Mouse (Mus musculus) mouse trophoblast stem cell (cell line): Measurements from ENCODE around the gene Tmigd3.

Experiments used
- in situ Hi-C, 2 experiments: fragments of 300-500 bp; cut with MseI, MboI; formaldehyde crosslinking; loops; 2 replicates in 1 of 2; 3 replicates in 1 of 2; pipeline ENCODE4 v1.15.1; 2025

The Tmigd3 gene

DNA sequence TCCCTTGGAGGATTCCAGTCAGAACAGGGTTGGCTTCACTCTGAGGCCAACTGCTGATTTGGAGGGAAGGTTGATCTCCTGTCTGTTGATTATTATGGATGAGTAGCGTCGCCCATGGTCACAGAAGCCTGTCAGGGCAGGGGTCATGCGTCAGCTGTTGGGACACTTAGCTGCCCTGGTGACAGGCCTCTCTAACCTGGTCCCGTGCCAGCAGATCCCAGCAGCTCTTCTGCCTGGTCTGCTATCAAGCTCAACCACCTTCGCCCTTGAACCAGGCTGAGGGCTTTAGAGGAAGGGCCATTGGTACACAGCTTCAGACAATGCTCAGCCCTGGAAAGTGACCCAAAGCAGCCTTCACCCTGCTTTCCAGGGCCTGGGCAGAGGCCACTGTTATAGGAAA is 5.3 kb downstream of the Tmigd3 start:
- in situ Hi-C loops: no loop called here

DNA sequence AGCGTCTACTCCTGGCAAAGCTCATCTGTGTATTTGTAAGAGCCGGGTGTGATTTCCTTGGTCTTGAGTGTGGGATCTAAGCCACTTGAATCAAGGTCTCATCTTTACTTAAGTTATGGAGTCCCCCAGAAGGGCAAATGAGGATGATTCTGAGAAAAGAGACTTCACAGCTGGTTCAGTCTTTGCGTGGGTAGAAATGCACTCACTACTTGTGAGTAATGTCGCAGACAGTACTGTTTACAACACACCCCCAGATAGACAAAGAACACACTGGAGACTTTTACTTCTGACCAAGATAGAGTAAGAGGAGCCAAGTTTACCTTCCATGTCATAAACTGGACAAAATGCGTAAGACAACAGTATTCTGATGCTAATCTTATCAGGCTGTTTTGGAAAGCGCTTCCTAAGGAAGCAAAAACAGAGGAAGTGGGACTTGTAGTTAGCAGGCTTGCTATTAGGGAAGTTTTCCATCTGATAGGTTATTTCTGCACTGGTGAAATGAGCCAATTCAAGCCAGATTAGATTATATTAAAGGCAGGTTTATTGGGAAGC is 6.6 kb downstream of the Tmigd3 start:
- in situ Hi-C loops: no loop called here

DNA sequence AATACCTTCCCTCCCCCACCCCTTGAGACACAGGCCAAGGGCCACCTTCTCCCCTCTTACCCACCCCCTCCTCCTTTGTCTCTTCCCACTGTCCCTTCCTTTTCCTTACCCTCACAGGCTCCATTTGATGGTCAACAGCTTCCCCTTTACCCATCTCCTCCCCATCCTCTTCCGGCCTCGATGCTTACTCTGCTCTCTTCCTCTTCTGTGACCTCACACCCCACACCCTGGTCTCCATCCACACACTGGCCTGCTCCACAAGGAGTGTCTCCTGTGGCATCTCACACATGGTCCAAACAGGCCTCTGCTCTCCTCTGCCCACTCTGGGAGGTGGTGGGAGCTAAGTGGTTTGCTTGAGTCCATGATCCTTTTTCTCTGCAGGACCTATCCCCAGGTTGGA is 7.2 kb downstream of the Tmigd3 start:
- in situ Hi-C loops: no loop called here

DNA sequence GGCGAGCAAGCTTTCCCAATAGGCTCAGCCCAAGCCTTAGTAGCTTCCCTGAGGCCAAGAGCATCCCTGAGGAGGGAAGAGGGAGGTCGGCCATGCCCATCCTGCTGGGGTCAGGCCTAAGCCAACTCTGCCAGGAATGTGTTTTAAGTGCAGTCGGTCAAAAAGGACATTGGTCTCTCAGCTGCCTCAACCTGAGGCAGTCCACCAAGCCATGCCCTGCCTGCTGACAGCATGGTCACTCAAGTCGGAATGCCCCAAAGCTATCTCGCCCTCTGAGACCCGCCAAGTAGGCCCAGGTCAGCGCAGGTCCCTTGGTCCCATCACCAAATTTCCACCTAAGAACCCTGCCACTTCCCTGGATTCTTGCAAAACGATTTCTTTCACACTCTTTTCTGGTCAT is 8.0 kb downstream of the Tmigd3 start:
- in situ Hi-C loops: no loop called here

DNA sequence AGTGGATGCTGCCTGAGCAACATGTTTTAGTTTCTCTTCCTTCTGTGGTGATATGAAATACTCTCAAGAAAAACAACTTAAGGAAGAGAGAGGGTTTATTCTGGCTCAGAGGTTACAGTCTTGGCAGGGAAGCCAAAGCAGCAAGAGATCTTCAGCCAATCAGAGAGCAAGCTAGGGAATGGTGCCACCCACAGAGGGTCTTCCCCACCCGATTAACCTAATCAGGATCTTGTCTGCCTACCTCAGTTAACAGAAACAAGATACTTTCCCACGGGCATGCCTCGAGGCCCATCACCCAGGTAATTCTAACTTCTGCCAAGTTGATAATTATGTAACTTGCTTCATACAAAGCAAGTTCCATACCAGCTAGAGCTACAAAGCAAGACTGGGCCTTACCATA is 9.7 kb downstream of the Tmigd3 start:
- in situ Hi-C loops: no loop called here

DNA sequence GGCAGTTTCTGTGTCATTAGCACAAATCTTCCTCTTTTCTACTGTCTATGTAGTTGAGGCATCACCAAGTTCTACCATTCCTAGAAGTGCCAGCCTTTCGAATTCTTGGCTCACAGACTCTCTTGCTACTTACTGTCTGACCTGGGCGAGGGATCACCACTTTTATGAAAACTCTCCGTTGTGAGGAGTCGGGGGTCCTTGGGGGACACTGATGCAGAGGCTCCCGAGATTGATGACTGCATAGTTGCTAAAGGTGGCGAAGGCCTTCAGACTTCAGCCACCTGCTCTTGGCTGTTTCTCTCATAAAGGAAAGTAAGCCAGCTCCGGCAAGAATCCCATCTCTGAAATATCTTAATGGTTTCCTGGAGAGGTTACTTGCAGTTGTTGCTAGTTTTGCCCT is 11.4 kb downstream of the Tmigd3 start:
- in situ Hi-C loops: no loop called here

DNA sequence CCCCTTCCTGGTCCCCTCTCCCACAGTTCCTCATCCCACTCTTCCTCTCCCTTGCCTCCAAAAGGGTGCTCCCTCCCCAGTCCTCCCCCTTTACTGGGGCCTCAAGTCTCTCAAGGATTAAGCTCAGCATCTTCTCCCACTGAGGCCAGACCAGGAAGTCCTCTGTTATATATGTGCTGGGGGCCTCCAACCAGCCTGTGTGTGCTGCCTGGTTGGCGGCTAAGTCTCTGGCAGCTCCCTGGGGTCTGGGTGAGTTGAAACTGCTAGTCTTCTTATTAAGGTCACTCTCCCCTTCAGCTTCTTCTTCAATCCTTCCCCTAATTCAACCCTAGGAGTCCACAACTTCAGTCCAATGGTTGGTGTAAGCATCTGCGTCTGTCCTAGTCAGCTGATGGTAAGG is 12.4 kb downstream of the Tmigd3 start:
- in situ Hi-C loops: no loop called here

DNA sequence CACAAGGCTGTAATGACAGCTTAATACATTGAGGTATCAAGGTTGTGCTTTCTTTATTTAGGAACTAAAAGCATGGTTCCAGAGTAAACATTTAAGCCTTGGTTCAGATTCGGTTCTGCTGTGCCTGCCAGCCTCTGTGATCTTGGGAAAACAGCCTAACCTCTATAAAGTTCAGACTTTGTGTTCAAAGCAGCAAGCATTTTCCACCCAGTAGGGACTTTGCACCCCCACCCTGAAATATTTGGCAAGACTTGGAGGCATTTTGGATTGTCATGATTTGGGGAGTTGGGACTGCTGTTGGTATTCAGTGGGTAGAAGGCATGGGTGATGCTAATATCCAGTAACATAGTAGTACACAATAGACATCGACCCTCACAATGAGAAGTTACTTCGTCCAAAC is 18.3 kb downstream of the Tmigd3 start:
- in situ Hi-C loops: no loop called here

DNA sequence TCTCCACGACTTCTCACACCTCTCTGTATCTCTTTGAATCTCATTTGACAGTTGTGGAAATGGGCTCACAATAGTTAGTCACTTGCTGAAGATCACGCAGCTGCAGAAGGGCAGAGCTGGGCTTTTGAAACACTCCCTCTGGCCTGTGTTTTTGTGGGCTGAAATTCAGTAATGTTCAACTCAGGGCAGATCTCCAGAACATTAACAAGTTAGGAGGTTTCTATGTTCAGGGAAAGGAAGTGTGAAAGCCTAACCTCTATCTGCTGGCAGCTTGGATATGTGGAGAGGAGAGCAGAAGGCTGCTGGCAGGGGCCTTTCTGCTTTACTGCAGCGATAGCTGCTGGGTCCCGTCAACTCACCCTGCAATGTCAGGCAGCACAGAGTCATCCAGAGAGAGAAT is 19.5 kb downstream of the Tmigd3 start:
- in situ Hi-C loops: loop anchor here in 1 of 2 experiments (10.0 kb wide), 1 partner anchor 115 kb away; no protein-coding TSS in a partner anchor

DNA sequence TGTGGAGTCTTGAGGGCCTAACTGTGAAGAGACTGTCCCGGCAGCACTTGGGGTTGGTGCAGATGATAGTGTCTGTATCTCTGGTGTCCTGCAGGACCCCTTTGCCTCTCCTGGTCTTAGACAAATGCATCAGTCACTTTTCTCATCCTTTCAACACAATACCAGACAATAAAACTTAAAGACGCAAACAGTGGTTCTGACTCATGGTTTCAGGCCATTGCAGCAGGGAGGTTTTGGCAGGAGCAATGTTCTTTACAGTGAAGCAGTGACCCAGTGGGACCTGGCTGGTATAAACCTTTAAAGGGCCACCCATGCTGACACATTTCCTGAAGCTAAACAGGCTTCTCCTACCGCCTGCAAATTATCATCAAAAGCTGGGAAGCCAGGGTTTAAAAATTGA is 20.4 kb downstream of the Tmigd3 start:
- in situ Hi-C loops: loop anchor here in 1 of 2 experiments (10.0 kb wide), 1 partner anchor 116 kb away; no protein-coding TSS in a partner anchor

DNA sequence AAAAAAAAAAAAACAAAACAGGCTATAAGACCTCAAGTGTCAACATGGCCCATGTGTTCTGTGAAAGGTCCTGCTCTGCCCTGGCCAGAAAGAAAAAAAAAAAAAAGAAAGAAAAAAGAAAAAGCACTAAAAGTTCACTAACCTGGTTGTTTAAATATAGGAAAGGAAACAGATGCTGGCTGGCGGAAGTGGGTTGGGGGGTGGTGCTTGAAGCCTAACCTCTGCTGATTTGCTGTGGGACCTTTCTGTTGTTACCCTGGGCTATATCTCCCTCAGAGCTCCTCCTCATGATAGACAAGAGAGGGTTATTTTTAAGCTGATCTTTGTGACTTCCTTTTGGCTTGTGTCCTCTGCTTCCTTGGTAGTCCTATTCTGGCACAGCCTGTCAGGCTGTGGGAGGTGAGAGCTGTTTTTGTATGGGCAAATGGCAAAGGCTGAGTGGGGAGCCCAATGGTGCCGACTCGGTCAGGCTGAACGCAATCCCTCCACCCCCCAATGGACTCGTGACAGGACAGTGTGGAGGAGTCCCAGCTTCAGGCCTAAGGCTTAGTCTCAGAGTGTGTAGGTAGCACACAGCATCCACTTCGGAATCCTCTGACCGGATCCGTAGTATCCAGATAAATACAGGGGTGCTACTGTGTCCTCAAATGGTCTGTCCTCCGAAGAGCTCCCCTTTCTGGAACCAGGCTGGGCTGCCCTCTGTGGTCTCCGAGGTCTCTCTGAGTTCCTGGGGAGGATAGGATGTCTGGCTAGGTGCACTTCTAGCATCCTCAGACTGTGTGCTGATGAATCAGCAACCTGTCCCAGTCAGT is 21.3 kb downstream of the Tmigd3 start:
- in situ Hi-C loops: loop anchor here in 1 of 2 experiments (10.0 kb wide), 1 partner anchor 117 kb away; no protein-coding TSS in a partner anchor

DNA sequence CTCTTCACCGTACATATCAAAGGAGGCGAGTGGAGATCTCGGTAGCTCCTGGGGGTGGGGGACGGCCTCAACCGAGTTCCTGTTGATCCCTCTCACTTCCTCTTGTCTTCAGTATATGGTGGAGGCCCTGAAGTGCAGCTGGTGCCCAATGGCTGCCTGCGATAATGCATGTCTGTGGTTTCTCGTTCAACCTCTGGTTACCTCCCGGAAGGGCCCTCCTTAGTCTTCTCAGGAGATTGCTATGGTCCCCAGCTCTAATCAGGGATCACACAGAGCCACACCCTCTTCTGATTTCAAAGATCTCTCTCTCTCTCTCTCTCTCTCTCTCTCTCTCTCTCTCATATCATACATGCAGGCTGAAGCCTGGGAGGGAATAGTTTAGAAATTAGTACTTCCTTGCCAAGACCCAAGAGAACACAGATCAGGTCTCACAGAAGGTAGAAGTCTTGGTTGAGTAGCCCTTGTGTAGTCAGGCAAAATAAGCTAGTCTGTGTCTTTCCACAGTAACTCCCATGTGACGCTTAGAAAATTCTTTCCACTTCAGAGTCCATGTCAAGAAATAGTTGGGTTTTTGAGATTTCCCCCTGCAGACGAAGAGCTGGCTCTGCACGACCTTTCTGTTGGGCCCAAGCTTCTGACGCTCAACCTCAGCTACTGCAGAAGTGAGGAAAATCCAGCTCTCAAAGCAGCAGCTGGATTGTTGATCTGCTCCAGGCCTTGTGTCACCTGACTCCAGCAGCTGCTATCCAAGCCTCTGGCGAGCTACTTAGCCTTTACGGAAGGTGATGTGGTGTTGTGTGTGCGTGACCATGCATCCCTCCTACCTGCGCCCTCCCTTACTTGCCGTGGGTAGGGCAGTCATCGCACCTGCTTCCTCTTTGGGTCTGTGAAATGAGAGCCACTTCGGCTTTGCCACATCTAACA is 22.1 kb downstream of the Tmigd3 start:
- in situ Hi-C loops: loop anchor here in 1 of 2 experiments (10.0 kb wide), 1 partner anchor 118 kb away; no protein-coding TSS in a partner anchor

DNA sequence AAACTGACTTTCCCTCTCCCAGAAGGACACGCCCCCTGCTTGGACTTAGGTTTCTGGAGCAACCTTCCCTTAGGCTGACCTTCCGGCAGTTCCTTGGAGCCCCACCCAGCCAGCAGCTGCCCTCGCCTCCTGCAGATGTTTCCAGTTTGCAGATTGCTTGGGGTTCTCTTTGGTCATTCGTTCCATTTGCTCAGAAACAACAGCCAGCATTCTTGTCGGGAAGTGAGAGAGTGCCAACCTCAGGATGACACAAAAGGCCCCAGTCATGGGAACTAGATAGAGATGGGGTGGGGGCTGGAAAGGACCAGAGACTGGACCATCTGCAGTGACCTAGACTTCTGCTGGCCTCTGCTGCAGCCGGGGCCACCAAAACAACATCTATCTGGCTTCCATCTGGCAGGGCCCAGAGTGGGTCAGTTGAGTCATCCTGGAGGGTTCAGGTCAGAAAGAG is 23.3 kb downstream of the Tmigd3 start:
- in situ Hi-C loops: loop anchor here in 1 of 2 experiments (10.0 kb wide), 1 partner anchor 119 kb away; no protein-coding TSS in a partner anchor

DNA sequence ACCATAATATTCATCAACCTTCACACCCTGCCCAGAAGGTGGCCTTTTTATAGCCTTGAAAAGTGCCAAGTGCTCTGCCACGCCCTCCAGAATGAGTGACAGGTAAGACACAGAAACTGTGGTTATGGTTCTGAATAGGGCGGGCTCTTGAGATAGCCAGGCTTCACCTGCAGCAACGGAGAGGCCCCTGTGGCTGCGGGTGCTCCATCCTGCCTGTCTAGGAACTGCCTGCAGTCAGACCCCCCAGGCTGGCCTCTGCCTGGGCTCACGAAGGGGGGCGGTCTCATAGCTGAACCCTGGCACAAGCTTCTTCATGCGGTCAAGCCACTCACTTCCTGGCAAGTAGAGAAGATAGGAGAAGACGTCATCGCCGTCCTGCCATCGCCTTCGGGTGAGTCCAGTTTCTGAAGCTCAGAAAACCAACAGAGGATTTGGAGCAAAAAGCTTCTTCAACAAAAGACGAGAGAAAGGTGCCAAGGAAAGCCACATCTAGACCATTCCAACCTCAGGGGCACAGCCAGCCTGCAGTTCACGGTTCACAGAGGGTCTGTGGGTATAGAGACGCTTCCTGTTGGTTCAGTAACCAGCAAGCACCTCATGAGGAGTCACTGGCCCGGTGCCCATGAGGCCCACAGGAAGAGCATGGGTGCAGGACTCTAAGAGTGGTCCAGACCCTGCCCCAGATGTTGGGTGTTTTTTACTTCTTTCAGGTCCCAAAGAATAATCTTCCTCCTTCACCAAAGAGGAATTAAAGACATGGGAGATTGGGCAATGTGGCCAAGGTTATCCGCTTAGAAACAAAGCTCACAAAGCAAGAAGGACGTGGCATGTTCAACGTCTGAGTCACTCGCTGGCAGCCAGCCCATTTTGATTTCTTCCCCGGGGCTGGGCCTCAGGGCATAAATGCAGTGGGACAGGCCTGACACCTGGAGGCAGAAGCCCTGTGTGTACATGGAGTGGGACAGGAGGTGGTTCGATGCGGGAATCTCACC is 24.2 kb downstream of the Tmigd3 start:
- in situ Hi-C loops: loop anchor here (5.0 to 10.0 kb wide), 2 partner anchors 120 to 123 kb away; no protein-coding TSS in a partner anchor

DNA sequence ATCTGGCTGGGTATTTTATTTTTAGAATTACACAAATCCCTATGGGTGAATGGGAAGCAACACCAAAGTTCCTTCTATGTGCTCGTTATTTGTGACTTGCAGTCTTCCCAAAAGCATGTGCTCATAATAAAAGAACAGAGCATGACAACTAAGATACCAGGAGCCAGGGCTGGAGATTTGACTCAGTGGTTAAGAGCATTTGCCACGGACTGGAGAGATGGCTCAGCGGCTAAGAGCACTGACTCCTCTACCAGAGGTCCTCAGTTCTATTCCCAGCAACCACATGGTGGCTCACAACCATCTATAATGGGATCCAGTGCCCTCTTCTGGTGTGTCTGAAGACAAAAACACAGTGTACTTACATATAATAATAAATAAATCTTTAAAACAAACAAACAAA is 26.1 kb downstream of the Tmigd3 start:
- in situ Hi-C loops: loop anchor here (5.0 to 10.0 kb wide), 2 partner anchors 122 to 125 kb away; no protein-coding TSS in a partner anchor

DNA sequence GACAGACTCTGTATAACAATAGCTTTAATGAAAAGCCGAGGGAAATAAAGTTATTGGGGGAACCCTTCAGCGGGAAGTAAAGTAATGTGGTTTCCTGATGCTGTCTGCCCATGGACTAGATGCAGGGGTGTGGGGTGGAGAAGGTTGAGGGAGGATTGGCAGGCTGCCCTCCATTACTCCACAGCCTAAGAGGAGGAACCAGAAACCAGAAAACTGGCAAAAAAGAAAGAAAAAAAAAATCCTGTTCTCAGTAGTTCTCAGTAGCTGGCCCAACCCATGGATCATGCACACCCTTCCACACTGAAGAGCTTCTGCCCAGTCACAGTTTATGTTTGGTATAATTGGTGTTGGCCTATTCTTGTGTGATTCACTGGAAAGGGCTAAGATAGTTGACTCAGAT is 27.6 kb downstream of the Tmigd3 start:
- in situ Hi-C loops: loop anchor here (5.0 to 10.0 kb wide), 2 partner anchors 124 to 126 kb away; no protein-coding TSS in a partner anchor

DNA sequence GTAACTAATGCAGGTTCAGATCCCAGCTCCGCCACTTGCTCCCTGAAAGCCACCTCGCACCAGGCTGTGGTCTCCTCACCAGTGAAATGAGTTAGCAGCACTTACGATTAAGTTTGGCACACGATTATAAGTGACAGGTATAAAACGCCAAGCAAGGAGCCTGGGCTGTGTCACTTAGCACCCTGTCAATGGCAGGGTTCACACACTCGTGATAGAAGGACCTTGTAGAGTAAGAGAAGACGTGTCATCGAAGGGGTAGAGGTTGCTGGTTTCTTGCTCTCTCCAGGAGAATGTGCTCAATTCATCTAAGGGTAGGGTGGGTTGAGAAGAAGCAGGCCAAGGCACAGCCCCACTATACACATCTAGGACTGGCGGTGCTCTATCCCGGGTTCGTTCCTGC is 28.2 kb downstream of the Tmigd3 start:
- in situ Hi-C loops: loop anchor here (5.0 to 10.0 kb wide), 2 partner anchors 124 to 127 kb away; no protein-coding TSS in a partner anchor

DNA sequence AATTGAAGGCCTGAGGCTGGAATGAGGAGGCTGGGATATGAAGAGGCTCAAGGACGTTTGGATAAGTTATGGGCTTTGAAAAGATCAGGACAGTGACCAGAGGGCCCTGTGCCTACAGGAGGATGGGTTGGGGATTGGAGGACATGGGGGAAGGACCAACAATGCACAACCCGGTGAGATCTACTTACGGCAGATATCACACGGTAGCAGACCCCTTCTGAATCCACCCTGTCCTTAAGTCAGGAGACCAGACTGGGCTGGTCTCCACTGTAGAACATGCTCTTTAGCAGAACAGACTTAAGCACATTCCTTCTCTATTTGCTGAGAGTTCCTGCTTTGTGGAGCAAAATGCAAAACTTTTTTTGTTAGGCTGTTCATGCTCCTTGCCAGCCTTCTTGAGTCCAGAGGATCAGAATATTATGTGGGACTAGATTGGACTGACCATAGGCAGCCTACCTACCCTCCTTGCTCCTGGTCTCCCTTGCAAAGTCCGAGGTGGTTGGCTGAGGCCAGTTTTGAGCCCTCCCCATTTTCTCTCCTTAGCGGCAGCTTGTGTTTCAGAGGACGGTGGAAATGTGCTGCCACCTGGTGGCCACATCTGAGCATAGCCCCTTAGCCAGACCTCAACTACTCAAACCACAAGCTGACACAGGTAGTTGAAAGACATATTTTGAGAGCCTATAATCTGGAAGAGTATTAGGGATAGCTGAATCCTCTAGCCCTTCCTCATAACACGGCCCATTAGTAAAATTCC is 28.9 kb downstream of the Tmigd3 start:
- in situ Hi-C loops: loop anchor here (5.0 to 10.0 kb wide), 2 partner anchors 125 to 127 kb away; no protein-coding TSS in a partner anchor

DNA sequence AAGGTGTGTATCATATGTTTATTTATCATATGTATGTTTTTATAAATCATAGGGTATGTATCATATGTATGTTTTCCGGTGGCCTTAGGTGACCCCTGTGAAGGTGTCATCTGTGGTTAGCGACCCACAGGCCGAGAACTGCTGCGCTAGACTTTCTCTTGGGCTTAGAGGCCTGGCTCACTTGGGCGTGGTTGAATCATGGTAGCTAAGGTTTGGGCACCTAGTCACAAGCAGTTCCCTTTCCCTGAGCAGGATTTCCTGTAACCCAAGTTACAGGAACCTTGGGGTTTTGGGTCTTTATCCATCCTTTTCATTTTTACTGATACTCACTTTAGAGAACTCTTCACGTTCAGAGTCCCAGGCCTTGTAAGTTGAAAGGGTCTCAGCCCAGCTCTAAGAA is 29.6 kb downstream of the Tmigd3 start:
- in situ Hi-C loops: no loop called here
